Mouse (Mus musculus): ENCODE measurements around the gene Paqr4.
"Not testable (repeated sequence)": the region's sequence is repeated elsewhere in the genome, so short reads cannot be mapped to it uniquely, and the experiment has no call there.

Gene Paqr4

GRCm38 (mm10) chr17:23740598-23741021 is at the start of gene Paqr4:
TSS of gene Paqr4 (minus strand) at chr17:23740867.
- peak; percentile 45 for DNase-seq

- no peak for DNase-seq
Observed at GRCm38 (mm10) chr17:23789749-23790268, 49.1 kb upstream of the Paqr4 start.

GRCm38 (mm10) chr17:23788973-23789372 is 48.3 kb upstream of the Paqr4 start:
- no peak for DNase-seq

- no peak for DNase-seq
Observed at GRCm38 (mm10) chr17:23786510-23786931, 45.9 kb upstream of the Paqr4 start.

GRCm38 (mm10) chr17:23785561-23786471 is 45.1 kb upstream of the Paqr4 start, which contains the start of gene Flywch2:
TSS of gene Flywch2 (minus strand) at chr17:23786081.
- peak; percentile 84 for DNase-seq

- DNase-seq: no peak
Observed at GRCm38 (mm10) chr17:23783352-23783751, 42.7 kb upstream of the Paqr4 start.

- DNase-seq: no peak
Observed at GRCm38 (mm10) chr17:23778447-23778846, 37.8 kb upstream of the Paqr4 start.

- no peak for DNase-seq
Observed at GRCm38 (mm10) chr17:23777141-23777540, 36.5 kb upstream of the Paqr4 start.

- no peak for DNase-seq
Observed at GRCm38 (mm10) chr17:23776216-23776615, 35.5 kb upstream of the Paqr4 start.

- peak; percentile 92 for DNase-seq
Observed at GRCm38 (mm10) chr17:23774090-23774489, 33.4 kb upstream of the Paqr4 start.

- DNase-seq: no peak
Observed at GRCm38 (mm10) chr17:23773676-23774075, 33.0 kb upstream of the Paqr4 start.

- not testable (repeated sequence) for DNase-seq
Observed at GRCm38 (mm10) chr17:23772219-23772556, 31.5 kb upstream of the Paqr4 start.

GRCm38 (mm10) chr17:23771284-23772218 is 30.9 kb upstream of the Paqr4 start, which contains the start of gene Flywch1:
TSS of gene Flywch1 (minus strand) at chr17:23771602.
- peak; percentile 97 for DNase-seq

GRCm38 (mm10) chr17:23770896-23771283 is 30.2 kb upstream of the Paqr4 start:
- DNase-seq: no peak

- no peak for DNase-seq
Observed at GRCm38 (mm10) chr17:23770493-23770892, 29.8 kb upstream of the Paqr4 start.

GRCm38 (mm10) chr17:23762976-23763375 is 22.3 kb upstream of the Paqr4 start:
- DNase-seq: no peak

- no peak for DNase-seq
Observed at GRCm38 (mm10) chr17:23761155-23761554, 20.5 kb upstream of the Paqr4 start.

- no peak for DNase-seq
Observed at GRCm38 (mm10) chr17:23760231-23760630, 19.6 kb upstream of the Paqr4 start.

- no peak for DNase-seq
Observed at GRCm38 (mm10) chr17:23758801-23759200, 18.1 kb upstream of the Paqr4 start.

GRCm38 (mm10) chr17:23757581-23757980 is 16.9 kb upstream of the Paqr4 start:
- DNase-seq: no peak

- DNase-seq: no peak
Observed at GRCm38 (mm10) chr17:23755689-23756088, 15.0 kb upstream of the Paqr4 start.

GRCm38 (mm10) chr17:23749400-23750191 is 8.9 kb upstream of the Paqr4 start:
- no peak for DNase-seq
